Mouse (Mus musculus) erythroblast, embryonic 14.5 days (primary cell): ENCODE measurements around the gene Yy1.

ENCODE experiments used
- GATA1 ChIP-seq: IDR thresholded peaks from 2 replicates; pipeline ENCODE4 v1.6.1; 2012; ENCODE audit warnings: low read length, inconsistent platforms, mixed read lengths
- TAL1 ChIP-seq: IDR thresholded peaks from 3 replicates; pipeline ENCODE4 v1.6.1; 2012; ENCODE audit warnings: low read length, inconsistent platforms, mixed read lengths

GRCm38 (mm10) chr12:108855081-108855480 is 62.3 kb downstream of the Yy1 start:
- no peak for TF ChIP-seq TAL1
- TF ChIP-seq GATA1, result no peak
